Mouse (Mus musculus): ENCODE measurements at regions not wholly inside any gene's neighbourhood (a gene's known extent, or its start where the extent isn't known, plus 50 kb on each side); places are given as distances from the start of the nearest gene placed in this dataset.

DNA sequence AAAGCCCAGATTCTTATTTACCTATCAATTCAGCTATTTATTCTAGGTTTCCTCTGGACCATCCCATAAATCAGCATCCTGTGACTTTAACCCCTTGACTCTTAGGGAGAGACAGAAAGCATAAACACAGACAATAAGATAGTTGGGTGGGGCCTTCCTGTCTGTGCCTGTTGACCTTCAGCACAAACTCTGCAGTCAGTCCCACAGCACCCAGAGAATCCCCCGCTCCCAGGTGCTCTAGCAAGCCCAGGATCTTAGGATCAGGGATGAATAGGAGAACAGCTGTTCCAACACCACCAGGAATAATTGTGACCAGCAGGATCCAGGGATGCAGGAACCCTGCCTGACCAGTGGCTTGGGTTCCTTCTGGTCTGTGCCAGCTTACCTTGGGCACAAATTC lies 107.8 kb downstream of the Basp1 start:
- no peak for DNase-seq (ENCODE audit: low read depth, low spot score)

DNA sequence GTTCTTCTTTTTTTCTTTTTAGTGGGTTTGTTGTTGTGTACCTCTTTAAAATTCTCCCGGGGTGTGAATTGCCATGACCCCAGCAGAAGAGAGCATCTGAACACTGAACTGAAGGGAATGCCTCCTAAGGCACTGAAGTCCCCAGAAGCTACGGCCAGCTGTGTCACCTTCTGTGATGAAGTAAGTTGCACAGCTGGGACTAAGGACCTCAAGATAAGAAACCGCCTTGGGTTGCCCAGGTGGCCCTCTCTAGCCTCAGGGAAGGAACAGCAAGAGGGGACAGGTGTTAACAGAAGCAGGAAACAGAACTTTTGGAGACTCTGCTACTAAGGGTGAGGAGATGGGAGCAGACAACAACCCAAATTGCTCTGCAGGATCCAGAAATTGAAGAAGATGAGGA lies 110.2 kb downstream of the Basp1 start:
- no peak for DNase-seq (ENCODE audit: low read depth, low spot score)

DNA sequence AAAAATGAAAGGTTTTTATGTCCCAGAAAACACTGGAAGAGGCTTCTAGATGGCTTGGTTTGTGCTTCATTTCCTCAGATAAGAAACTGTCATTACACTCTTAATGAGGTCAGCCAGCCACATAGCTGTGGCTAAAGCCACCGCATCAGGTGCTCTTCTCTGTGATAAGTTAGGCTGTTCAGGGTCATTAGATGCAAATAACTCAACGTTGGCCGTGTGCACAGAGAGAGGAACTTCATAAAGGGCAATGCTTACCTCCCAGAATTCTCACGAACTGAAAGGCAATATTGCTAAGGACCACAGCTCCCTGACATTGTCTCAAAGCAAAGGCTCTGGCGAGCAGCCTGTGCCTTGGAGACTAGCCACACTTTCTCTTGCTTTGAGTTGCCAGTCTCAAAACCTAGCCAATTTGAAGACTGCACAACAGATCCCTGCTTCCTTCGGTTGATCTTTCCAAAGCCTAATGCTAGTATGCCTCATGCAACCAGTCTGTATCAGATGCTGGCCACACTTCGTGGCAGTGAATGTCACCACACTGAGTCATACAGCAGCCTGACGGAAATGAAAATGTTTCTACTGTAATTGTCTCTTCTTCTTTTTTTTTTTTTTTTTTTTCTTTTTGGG lies 110.8 kb downstream of the Basp1 start:
- DNase-seq (ENCODE audit: low read depth, low spot score) = no peak

DNA sequence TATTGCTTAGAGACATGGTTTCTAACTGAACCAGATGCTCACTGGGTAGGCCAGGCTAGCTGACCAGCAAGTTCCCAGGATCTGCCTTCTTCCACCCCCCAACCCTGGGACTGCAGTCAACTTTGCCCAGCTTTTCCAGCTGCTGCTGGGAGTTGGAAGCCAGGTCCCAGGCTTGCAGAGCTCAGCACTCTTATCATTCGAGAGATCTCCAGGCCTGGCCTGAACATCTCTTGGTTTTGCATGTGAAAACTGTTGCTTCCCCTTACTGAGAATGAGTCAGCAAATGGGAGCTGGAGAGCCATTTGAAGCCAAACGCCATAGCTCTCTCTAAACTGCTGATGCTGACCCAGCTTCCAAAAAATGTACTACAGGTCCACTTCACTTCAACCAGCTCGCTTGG lies 111.8 kb downstream of the Basp1 start:
- no peak for DNase-seq (ENCODE audit: low read depth, low spot score)

DNA sequence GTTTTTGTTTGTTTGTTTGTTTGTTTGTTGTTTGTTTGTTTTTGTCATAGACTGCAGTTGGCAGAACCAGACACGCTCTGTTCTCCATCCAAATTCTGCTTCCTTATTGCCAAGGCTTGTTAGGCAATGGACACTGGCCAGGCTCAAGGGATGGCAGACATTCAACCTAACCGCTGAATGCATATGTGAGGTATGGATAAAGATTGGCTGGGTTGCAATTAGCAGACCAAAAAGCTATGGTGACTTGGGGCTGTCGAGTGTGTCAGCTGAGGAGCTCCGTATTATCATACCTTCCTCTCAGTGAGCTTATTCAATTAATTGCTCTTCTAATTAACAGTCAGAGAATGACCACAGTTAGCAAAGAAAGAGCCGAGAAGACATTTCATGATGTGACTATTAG lies 116.3 kb downstream of the Basp1 start:
- no peak for DNase-seq (ENCODE audit: low read depth, low spot score)

DNA sequence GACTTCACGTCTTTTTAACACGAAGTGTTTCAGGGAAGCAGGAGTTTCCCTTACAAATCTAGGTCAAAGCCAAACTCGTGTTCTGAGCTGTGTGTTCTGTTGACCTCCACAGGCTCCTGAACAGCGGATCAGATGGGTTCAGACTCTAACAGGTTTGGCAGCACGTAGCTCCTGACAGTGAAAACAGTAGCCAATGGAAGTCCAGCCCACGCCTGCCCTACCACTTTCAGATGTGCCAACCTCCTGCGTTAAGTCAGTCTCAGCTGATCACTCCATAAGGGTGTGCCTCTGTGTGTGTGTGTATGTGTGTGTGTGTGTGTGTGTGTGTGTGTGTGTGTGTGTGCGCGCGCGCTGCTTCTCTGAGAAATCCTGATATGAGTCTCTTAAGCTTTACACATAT lies 116.8 kb downstream of the Basp1 start:
- no peak for DNase-seq (ENCODE audit: low read depth, low spot score)

DNA sequence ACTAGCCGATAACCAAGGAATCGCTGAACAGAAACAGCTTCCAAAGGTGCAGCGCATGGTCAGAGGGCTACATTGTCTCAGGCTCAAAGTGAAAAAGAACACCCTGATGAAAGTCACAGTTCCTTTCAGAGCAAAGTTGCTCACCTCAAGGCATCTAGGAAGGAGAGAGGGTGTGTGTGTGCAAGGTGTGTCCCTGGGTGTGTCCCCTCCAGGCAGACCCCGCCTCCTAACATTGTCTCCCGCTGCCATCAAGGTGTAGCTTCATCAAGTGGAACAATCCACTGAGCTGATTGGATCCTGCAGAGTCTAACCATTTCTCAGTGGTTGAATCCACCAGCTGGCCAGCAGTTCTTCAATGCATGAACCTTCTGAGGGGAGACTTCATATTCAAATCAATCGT lies 117.8 kb downstream of the Basp1 start:
- DNase-seq (ENCODE audit: low read depth, low spot score) = no peak

DNA sequence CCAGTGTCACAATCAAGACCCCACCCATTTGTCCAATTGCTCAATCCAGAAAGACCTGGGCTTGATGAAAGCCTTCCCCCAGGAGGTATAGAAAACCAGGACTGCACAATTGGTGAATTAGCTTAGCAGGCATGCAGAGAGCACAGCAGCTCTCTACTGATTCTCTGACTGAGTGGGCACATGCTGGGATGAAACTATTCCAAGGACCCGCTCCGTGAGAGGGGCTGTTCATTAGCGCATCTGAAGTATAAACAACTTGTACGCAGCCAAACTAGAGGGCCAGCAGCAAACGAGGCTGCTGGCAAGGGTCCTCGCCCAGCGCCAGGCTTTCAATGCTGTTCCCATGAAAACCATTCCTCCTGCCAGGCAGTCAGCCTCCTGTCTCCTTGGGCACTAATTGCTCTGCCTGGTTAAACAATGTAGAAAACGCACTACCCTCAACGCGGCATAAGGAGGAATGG lies 122.3 kb downstream of the Basp1 start:
- no peak for DNase-seq (ENCODE audit: low read depth, low spot score)

DNA sequence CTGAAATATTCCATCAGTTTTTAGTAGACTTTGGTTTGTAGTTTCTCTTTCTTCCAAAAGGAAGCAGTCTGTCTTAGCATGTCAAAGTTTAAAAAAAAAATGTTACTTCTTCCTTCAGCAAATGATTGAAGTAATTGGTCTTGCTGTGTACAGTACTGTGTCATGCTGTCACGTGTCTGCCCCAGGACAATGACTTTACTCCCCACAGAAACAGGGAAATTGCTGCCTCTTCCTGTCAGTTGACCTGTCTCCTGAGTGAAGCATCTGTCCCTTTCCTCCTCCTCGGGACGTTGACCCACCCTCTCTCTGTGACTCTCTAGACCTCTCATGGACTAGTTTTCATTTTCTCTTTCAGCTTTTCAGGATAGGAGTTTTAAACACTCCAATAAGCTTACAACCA lies 125.7 kb downstream of the Basp1 start:
- DNase-seq (ENCODE audit: low read depth, low spot score) = no peak

DNA sequence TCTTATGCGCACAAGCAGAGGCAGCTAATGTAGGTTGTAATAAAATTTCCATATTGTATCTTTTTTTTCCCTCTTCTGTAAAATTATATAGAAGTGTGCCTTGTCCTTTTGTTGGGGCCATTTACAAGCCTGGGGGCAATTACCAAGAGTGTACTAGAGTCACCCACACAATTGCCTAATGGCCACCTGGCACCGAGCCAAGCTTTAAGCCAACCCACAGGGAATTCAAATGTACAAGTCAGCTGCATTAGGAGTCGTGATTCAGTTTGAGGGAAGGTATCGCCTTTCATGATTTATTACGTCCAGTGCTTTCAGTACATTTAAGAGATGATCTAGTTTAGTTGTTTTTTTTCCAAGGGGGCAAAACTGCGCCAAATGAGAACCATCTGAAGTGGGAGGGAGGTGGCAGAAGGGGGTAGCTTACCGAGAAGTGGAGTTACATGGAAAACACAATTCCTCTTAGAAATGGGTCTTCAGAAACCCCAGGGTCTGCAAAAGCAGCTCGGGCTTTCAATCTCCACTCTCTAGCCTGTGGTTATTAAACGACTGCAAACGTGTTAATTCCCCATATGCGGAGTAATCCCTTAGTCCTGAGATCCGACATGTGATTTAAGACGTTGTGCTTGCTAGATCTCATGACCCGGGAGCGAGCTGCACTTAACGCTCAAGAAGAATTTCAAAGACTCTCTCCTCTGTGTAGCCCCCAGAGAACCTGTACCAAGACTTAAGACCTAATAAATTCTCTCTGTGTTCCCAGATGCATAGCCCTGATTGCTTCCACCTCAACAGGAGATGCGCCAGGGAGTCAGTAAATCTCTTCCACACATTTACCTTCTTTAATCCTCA lies 129.0 kb downstream of the Basp1 start:
- DNase-seq (ENCODE audit: low read depth, low spot score) = no peak

DNA sequence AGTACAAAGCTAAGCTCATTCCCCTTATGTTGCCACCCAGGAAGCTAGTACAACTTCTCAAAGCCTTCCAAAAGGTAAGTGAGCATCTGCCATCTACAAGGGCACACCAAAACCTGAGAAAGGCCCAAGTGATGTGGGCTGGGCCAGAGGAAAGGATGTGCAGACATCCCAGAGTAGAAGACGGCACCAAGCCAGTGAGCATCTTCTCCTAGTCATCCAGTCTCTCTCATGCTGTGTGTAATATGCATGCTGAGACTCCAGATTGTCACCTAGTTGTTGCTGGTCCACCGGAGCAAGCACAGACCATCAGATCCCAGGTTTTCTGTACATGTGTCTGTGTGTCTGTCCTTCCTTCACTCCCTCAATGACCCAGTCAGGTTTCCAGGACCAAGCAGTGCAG lies 129.9 kb downstream of the Basp1 start:
- no peak for DNase-seq (ENCODE audit: low read depth, low spot score)

DNA sequence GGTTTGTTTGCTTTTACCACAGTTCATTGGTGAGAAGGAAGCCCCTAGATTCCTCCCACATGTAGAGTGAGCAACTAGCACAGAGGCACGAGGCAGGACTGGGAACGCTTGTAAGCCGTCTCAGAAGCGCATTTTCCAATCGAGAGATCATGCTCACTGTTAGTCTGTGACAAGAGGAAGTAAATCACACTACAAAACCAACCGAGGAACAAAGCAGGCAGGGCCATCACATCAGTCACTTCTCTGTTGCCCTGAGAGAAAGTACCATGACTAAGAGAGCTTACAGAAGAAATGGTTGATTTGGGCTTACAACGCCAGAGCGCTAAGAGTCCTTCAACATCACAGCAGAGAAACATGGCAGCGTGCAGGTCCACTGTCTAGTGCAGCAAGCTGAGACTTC lies 131.2 kb downstream of the Basp1 start:
- DNase-seq (ENCODE audit: low read depth, low spot score) = no peak

DNA sequence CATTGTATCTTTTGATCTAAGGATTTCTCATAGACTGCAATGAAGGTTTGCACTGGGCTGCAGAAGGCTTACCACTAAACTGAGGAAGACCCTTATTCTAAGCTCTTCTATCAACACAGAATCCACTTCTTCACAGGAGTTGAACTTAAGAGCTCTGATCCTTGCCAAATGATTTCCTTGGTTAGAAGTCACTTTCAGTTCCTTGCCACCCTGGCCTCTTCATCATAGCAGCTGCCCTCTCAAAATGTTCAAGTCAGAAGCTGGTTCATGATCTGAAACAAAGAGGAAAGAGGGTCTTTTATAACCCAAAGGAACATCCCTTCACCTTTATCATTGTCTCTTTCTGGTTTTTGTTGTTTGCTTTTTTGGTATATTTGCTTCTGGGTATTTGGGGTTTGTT lies 131.6 kb downstream of the Basp1 start:
- no peak for DNase-seq (ENCODE audit: low read depth, low spot score)

DNA sequence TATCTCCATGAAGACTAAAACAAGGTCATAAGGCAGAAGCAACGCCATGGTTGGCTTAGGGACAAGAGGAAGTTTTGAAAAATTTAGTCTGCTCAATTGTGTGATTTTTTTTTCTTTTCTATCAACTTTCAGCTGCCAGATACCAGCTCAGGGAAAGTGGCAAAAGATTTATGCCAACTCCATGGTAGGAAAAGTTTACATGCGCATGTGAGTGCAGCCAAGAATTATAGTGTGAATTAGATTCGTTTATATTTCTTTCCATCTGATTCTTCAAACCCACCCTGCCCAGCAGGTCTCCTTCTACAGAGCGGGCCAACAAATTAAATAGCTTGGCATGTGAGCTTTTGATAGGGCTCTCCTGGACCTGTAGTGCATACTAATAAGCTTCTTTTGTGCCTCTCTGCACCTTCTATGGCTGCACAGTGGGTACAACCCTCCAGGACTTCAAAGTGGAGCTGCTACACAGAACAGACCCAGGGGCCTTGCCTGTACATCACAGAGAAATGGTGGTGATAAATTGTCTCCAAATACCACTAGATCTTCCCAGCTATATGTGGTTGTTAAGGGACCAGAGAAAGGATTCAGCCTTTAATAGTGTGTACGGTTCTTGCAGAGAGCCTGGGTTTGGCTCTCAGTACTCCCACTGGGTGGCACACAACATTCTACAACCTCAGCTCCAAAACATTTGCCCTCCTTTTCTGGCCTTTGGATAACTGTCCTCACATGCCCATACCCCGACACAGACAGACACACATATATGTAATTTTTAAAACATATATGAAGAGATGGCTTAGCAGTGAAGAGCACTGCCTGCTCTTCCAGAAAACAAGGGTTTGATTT lies 135.0 kb downstream of the Basp1 start:
- no peak for DNase-seq (ENCODE audit: low read depth, low spot score)

DNA sequence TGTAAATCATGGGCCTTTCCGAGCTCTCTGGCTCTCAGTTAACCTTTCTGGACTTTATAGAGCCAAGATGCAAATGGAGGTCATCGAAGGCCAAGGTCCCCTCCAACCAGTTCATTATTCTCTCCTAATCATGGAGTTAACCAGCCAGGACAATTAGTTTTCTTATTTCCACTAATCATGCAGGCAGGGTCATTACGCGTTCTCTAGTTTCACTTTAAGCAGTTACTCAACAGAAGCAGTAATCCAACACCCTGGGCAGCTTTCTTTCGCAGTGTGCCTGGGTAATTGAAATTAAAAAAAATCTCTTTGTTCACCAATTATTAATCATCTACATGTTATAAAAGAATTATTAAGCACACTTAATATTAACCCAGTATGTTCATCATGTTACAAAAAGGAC lies 137.3 kb downstream of the Basp1 start:
- DNase-seq (ENCODE audit: low read depth, low spot score) = no peak

DNA sequence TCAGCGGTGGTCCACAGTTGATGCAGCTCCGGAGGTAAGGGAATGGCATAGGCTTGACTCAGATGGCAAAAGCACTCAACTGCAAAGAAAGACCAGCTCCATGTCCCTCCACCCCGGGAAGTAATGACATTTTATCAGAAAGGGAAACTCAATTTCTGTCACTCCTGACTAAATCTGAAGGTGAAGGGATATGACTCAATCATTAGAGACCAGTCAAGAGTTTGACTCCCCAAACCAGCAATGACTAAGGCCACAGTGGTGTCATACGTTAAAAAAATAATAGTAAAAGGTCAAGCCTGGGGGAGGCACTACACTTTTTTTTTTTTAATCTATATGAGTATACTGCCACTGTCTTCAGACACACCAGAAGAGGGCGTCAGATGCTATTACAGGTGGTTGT lies 141.7 kb downstream of the Basp1 start:
- no peak for DNase-seq (ENCODE audit: low read depth, low spot score)

DNA sequence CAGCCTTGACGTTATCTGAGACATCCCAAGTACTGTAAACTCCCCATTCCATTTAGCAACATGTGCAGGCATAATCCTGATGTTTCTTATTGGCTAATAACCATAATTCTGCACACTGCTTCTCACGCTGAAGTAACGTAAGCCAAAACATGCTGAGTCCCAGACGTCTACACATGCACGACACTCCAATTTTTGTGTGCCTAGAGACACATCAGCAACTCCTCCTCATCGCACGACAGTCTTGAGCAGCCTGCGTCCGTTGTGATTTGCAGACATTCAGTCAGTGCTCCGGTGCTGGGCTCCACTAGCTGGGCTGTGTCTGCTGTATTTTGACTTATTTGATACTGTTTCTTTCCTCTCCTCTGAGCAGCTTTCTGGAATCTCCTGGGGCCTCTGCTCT lies 143.2 kb downstream of the Basp1 start:
- no peak for DNase-seq (ENCODE audit: low read depth, low spot score)

DNA sequence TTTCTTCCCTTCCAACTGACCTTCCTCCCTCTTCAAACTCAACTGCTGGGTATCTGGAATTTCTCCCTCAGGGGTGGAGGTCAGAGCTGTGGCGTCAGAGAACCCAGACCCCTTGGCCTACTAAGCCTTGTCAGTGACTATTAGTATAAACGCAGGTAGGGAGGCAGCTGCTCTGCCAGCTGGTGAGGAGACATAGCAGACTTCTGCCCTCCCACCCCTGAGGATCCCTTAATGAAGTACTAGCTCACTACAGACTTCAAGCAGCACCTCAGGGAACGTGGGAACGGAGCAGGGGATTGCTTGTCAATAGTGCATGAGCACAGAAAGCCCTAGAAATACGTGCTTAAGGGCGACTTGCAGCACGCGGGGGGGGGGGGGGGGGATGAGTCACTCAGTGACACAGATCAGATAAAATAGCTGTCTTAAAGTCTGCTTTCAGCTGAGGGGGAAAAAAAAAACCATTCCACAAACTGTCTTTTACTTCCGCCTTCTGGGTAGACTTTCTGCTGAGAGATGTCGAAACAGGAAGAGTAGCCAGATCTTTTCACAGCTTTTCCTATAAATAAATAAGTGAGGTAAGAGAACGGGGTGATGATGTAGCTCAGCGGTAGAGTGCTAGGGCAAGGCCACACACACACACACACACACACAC lies 144.1 kb downstream of the Basp1 start:
- DNase-seq (ENCODE audit: low read depth, low spot score) = no peak

DNA sequence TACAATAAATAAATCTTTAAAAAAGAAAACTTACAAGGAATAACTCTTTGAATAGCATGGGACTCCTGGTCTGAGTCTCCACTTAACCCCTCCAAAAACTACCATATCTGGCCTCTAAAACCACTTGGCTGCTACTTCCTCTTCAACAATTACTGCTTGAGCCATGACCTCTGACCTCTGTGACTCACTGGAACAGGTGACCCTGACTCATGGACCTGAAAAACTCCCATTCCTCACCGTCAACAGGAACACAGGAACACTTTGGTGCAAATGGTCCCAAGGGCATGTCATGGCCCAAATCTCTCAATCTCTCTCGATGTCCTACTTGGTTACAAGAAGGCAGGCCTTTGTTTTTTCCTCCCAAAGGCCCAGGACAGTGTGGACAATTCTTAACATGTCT lies 145.1 kb downstream of the Basp1 start:
- DNase-seq (ENCODE audit: low read depth, low spot score) = no peak

DNA sequence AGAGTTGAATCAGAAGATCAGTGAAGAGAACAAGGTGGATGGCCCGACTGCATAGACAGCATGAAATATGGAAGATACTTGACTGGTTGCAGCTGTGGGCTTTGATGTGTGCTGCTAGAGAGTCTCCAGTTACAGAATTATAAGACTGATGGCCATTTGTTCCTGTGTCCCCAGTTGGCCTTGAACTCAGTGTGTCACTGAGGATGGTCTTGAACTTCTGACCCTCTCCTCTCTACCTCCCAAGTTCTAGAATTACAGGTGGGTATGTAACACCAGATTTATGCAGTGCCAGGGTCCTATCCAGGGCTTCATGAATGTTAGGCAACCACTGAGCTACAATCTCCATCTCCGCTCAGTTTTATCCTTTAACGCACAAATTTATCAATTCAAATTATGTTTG lies 146.1 kb downstream of the Basp1 start:
- DNase-seq (ENCODE audit: low read depth, low spot score) = no peak

DNA sequence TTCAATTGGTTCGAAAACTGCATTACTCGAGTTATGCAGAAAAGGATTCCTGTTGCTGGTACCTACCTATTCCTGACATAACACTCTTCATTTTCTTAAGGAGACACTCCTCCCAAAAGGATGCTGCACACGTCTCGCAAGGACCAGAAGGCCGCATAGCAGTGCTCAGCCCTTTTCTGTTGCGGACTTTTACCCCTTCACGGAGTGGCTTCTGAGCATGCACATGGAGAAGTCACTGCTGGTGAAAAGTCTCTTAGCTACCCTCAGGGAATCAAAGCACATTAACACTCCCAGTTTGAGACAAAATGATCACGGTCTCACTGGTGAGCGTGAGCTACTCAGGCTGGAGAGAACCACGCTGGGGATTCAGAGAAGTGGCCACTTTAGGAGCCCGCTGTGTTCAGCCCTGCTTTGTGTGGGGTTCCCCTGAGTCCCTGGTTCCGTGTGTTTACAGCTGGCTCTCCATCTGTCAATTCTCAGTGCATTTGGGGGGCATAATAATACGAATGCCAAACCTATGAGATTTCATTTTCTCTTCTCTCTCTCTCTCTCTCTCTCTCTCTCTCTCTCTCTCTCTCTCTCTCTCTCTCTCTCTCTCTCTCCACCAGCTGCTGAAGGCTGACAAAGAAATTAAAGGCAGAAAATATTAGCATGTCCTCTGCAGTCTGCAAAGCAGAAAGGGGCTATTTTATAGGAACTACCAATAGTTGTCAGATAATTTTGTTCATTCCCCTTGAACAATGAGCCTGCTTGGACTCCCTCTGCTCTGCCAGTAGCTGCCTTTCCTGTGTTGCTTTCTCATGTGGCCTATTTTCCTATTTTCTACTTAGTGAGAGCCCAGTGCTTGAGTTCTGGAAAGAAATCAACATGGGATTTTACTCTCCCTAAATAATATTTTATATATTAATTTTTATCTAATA lies 160.7 kb downstream of the Basp1 start:
- no peak for DNase-seq (ENCODE audit: low read depth, low spot score)
